Mouse (Mus musculus) testis, adult 2 months (tissue): ENCODE measurements at regions not wholly inside any gene's neighbourhood (a gene's known extent, or its start where the extent isn't known, plus 50 kb on each side); places are given as distances from the start of the nearest gene placed in this dataset.

Source experiments
- H3K27ac ChIP-seq: fragments of 200-500 bp; 2 replicates; pipeline ENCODE4 v1.5.1; 2012; ENCODE audit warnings: low read depth, low read length; ENCODE audit not compliant: control insufficient read depth, insufficient read depth
- H3K27me3 ChIP-seq: fragments of 200-500 bp; 2 replicates; pipeline ENCODE4 v1.6.1; 2012; ENCODE audit warnings: mild to moderate bottlenecking, low read length, moderate library complexity; ENCODE audit not compliant: control insufficient read depth, insufficient read depth
- H3K36me3 ChIP-seq: fragments of 200-500 bp; 2 replicates; pipeline ENCODE4 v1.6.1; 2012; ENCODE audit warnings: mild to moderate bottlenecking, low read length; ENCODE audit not compliant: control insufficient read depth, insufficient read depth
- H3K4me1 ChIP-seq: fragments of 200-500 bp; 2 replicates; pipeline ENCODE4 v1.6.1; 2012; ENCODE audit warnings: low read length; ENCODE audit not compliant: control insufficient read depth, insufficient read depth
- H3K4me3 ChIP-seq: fragments of 200-500 bp; 2 replicates; pipeline ENCODE4 v1.5.1; 2012; ENCODE audit warnings: low read depth, mild to moderate bottlenecking, low read length, moderate library complexity, mixed read lengths; ENCODE audit not compliant: control insufficient read depth
- CTCF ChIP-seq: fragments of 200-500 bp; IDR thresholded peaks from 2 replicates; pipeline ENCODE4 v1.5.1; 2012; ENCODE audit warnings: low read depth, mild to moderate bottlenecking, inconsistent platforms, low read length, moderate library complexity; ENCODE audit not compliant: control insufficient read depth, insufficient read depth, insufficient replicate concordance
- POLR2A ChIP-seq: fragments of 200-500 bp; IDR thresholded peaks from 2 replicates; pipeline ENCODE4 v1.6.1; 2012; ENCODE audit warnings: low read depth, mild to moderate bottlenecking, inconsistent platforms, low read length, moderate library complexity; ENCODE audit not compliant: control insufficient read depth

DNA sequence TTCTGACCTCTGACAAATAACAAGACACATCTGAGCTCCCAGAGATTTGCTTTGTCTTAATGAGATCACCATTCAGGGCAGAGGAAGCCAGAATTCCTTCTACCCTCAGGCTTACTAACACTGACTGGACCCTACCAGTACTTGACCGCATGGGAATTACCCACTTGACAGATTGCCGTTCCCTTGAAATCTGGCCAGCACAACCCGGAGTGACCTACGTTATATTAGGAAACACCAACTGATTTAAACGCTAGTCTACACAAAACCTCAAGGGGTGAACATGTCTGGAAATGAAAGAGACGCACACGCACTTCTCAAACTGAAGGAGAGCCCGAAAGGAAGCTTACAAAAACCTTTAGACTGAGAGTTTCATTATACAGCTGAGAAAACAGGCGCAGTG, 69.8 kb upstream of the Foxn2 start:
- Histone ChIP-seq H3K4me1 (no peaks in the 10 kb centered on the region), H3K27me3 (no peaks in the 10 kb centered on the region), H3K36me3 (no peaks in the 10 kb centered on the region), H3K27ac (no peak overlapping the region), H3K4me3 (no peak overlapping the region)
- TF ChIP-seq POLR2A (no peak), CTCF (no peak)

DNA sequence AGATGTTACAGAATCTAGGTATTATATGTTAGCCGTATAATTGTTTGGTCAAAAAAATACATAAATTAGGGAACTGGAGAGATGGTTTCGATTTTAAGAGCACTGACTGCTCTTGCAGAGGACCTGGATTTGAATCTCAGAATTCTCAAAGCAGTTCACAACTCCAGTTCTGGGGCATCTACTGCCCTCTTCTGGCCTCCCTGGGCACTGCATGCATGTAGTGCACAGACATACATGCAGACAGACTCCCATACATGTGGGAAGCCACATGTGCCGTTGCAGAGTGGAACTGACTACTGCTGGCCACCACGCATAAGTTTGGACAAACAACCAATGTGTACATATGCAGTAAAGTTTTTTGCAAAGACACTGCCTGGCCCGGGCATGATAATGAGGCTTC, 62.0 kb upstream of the Foxn2 start:
- TF ChIP-seq POLR2A (no peak), CTCF (peak; percentile 60; the same call in 1 of the 2 replicates)

DNA sequence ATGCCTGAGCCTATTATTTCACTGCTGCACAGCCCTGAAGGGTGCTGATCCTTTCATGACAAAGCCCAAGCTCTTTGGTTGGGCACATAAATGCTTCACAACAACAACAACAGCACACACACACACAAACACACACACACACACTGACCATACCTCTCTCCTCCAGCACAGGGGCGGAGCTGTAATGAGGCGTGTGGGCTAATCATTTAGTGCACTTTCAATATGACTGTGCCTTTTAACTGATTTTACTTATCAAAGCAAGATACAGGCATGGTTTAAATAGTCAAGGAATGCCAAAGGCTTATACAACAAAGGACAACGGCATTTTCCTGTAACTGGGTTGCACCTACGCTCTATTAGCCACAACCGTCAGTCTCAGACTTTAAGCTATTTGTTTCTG, 61.1 kb upstream of the Foxn2 start:
- Histone ChIP-seq H3K27ac (no peak overlapping the region), H3K4me3 (no peak overlapping the region), H3K27me3 (no peaks in the 10 kb centered on the region), H3K4me1 (no peaks in the 10 kb centered on the region), H3K36me3 (no peaks in the 10 kb centered on the region)
- no peak for TF ChIP-seq POLR2A
- TF ChIP-seq CTCF = no peak

More for the DNA sequence above, 62.0 kb upstream of the Foxn2 start:
- Histone ChIP-seq H3K4me1 (no peaks in the 10 kb centered on the region), H3K36me3 (no peaks in the 10 kb centered on the region), H3K4me3 (no peak overlapping the region), H3K27me3 (no peaks in the 10 kb centered on the region), H3K27ac (no peak overlapping the region)

DNA sequence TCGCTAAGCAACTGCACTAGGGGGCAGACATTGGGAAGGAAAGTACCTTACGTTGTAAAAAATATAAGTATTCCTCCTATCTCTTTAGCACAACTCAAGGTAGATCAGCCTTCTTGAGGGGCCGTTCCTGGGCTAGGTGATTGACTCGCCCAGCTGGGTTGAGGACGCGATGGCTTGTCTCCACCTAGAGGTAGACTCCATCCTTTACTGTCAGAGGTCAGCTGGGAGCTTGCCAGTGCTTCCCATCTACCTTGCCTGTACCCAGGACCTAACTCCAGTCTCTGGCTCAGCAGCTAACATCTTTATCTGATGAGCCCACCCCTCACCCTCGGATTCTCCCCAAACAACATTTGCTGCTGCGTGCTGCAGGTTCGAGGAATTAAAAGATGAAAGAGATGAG, 59.4 kb upstream of the Foxn2 start:
- Histone ChIP-seq H3K27me3 (no peaks in the 10 kb centered on the region), H3K27ac (no peak overlapping the region), H3K4me3 (no peak overlapping the region), H3K36me3 (no peaks in the 10 kb centered on the region), H3K4me1 (no peaks in the 10 kb centered on the region)
- TF ChIP-seq POLR2A (no peak), CTCF (peak; percentile 11; the same call in 1 of the 2 replicates)

DNA sequence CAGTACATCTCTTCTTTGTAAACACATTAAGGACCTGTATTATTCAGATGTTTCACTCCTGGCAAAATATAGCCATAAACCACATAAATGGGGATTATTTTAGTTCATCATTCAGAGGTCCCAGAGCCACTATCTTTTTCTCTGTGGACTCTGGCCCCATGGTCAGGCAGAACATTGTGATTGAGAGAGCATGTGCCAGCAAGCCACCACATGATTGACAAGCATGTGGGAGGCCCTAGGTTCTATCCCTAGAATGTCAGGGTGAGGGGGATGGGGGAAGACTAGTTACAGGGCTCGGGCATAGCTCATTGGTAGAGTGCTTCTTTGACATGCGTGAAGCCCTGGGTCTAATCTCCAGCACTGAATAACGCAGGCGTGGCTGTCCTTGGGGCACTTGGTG, 57.1 kb upstream of the Foxn2 start:
- Histone ChIP-seq H3K4me1 (no peaks in the 10 kb centered on the region), H3K27ac (no peak overlapping the region), H3K27me3 (no peaks in the 10 kb centered on the region), H3K4me3 (no peak overlapping the region), H3K36me3 (no peaks in the 10 kb centered on the region)
- TF ChIP-seq CTCF (no peak), POLR2A (no peak)

DNA sequence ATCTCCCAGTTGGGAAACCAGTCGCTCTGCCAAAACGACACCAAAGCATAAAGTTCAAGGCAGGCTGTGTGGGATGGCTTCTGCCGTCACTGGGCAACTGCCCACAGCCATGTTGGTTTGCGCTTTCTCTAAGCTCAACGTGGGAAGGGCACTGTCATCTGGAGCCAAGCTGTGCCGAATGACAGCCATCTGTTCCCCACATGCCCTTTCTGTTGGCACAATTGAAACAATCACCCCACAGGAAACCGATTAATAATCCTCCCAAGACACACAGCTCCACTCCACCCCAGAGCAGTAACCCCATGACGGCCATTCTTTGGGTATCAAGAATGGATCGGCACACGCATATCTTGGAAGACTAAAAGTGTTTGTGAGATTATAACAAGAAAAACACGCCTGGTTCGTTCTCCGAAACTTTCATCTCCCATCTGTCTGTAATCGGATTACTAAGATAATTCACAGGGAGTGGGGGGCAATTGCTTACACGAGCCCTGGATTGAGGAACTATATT, 52.0 kb upstream of the Foxn2 start:
- H3K27ac ChIP-seq = no peak overlapping the region
- H3K4me3 ChIP-seq = no peak overlapping the region
- H3K27me3 ChIP-seq = no peaks in the 10 kb centered on the region
- no peaks in the 10 kb centered on the region for H3K4me1 ChIP-seq
- TF ChIP-seq POLR2A = no peak
- TF ChIP-seq CTCF = no peak
- H3K36me3 ChIP-seq = no peaks in the 10 kb centered on the region

DNA sequence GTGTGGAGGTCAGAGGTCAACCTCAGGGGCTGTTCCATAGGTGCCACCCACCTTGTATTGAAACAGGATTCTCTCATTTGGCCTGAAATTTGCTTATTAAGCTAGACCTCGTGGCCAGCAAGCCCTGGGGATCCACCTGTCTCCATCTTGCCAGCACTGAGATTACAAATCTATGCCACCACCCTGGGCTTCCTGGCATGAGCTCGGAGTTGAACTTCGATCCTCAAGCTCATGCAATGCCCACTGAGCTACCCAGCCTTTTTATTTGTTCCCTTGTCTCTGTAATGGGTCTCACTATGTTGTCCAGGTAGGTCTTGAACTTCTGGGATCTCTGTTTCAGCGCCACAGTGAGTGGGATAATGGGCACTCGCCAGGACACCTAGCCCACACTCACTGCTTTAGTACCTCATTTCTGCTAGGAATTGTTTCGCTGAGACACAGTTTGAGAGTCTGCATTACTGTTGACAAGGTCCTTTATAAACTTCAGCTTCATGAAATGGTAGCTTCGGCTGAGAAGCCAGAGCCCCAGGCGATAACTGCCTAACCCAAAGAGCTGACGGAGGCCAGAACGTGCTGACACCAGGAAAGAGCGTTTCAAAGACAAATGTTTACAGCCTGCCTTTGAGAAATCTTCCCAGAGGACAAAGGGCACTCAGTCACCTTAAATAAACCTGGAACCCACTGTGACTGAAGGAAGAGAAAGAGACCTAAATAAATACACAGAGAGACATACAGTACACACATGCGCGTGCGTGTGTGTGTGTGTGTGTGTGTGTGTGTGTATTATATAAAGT, 50.6 kb upstream of the Foxn2 start:
- TF ChIP-seq POLR2A = no peak
- no peak for TF ChIP-seq CTCF
- H3K27me3 ChIP-seq = no peaks in the 10 kb centered on the region
- H3K36me3 ChIP-seq = no peaks in the 10 kb centered on the region
- no peaks in the 10 kb centered on the region for H3K4me1 ChIP-seq
- H3K4me3 ChIP-seq = no peak overlapping the region
- H3K27ac ChIP-seq = no peak overlapping the region
